Mouse (Mus musculus) embryonic facial prominence, embryonic 11.5 days (tissue): ENCODE results near the gene Smurf1. TPM values are rescaled to one million over a fixed set of nuclear protein-coding genes. Genes with fewer than 3 reads are reported as not detected.
A peak's percentile ranks its signal among the peaks of the same experiment; 100 is the strongest.

Experiments used
- ATAC-seq: fragments of 200-750 bp; cut with Nextera tagmentation; replicated peaks from 2 replicates; pipeline ENCODE4 v1.8.0; 2017; ENCODE audit warnings: low read depth; ENCODE audit not compliant: insufficient number of reproducible peaks, low FRiP score, low TSS enrichment
- DNase-seq: peaks from one replicate; pipeline ENCODE4 v3.0.0-alpha.2; 2015; ENCODE audit warnings: low spot score
- H3K27ac ChIP-seq: fragments of 300-500 bp; sonication (generic); replicated peaks from 2 replicates; pipeline ENCODE4 v1.5.1; 2014; ENCODE audit warnings: mild to moderate bottlenecking, low read depth, low read length, control low read depth
- H3K27me3 ChIP-seq: fragments of 300-500 bp; sonication (generic); 2 replicates; pipeline ENCODE4 v1.6.1; 2014; ENCODE audit warnings: mild to moderate bottlenecking, low read length, moderate library complexity, mixed read lengths; ENCODE audit not compliant: control insufficient read depth, insufficient read depth
- H3K36me3 ChIP-seq: fragments of 300-500 bp; sonication (generic); replicated peaks from 2 replicates; pipeline ENCODE4 v1.6.1; 2014; ENCODE audit warnings: low read depth, mild to moderate bottlenecking, low read length, moderate library complexity, mixed read lengths; ENCODE audit not compliant: control insufficient read depth, insufficient read depth
- H3K4me1 ChIP-seq: fragments of 300-500 bp; sonication (generic); 2 replicates; pipeline ENCODE4 v1.6.1; 2014; ENCODE audit warnings: low read length, mixed read lengths; ENCODE audit not compliant: control insufficient read depth, insufficient read depth
- H3K4me2 ChIP-seq: fragments of 300-500 bp; sonication (generic); 2 replicates; pipeline ENCODE4 v1.6.1; 2014; ENCODE audit warnings: low read depth, mild to moderate bottlenecking, control low read depth, low read length, moderate library complexity
- H3K4me3 ChIP-seq: fragments of 300-500 bp; sonication (generic); 2 replicates; pipeline ENCODE4 v1.5.1; 2014; ENCODE audit warnings: low read depth, low read length, control low read depth
- H3K9ac ChIP-seq: fragments of 300-500 bp; sonication (generic); replicated peaks from 2 replicates; pipeline ENCODE4 v1.6.1; 2014; ENCODE audit warnings: mild to moderate bottlenecking, control low read depth, low read length
- H3K9me3 ChIP-seq: fragments of 300-500 bp; sonication (generic); replicated peaks from 2 replicates; pipeline ENCODE4 v1.6.1; 2016; ENCODE audit warnings: mild to moderate bottlenecking, low read length, inconsistent platforms, mixed read lengths; ENCODE audit not compliant: control insufficient read depth
- WGBS: fragments of 180-500 bp; shearing (Covaris S2); extraction: QIAGEN DNeasy Blood & Tissue Kit; methylation state at CpG from one replicate; pipeline ENCODE4 v1.1.7; 2014; 5-methylcytosine and 5-hydroxymethylcytosine counted together
- polyA plus RNA-seq: library from polyadenylated mRNA; unstranded; fragments of >200 nt; fragmentation: Nextera tagmentation; extraction: Ambion mirVana; gene quantifications from 2 replicates; pipeline ENCODE4 v1.2.1, GENCODE M21; 2014

The Smurf1 gene
- polyA plus RNA-seq, 1 experiment from 2014 or later: 16.7 TPM

DNA sequence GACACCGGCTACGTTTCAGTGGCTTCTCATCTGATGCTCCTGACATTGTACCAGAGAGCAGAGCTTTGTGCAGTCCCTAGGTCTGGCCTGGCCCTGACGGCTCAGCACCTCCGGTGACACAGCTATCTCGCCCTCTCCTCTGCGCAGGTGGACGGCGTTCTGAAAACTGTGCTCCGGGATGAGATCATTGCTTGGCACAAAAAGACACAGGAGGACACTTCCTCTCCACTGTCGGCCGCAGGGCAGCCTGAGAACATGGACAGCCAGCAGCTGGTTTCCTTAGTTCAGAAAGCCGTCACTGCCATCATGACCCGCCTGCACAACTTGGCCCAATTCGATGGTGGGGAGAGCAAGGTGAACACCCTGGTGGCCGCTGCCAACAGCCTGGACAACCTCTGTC, 107.1 kb downstream of the Smurf1 start:
- Histone ChIP-seq H3K4me2 (no peak overlapping the region), H3K27me3 (no peaks in the 10 kb centered on the region), H3K36me3 (peaks cover 20% of the 10 kb centered on the region), H3K27ac (no peak overlapping the region), H3K4me3 (no peak overlapping the region), H3K9ac (no peak overlapping the region), H3K4me1 (no peaks in the 10 kb centered on the region), H3K9me3 (no peaks in the 10 kb centered on the region)
- no peak for ATAC-seq
- DNase-seq: no peak
- WGBS: 95% methylated on average over 15 of the region's 15 CpGs

DNA sequence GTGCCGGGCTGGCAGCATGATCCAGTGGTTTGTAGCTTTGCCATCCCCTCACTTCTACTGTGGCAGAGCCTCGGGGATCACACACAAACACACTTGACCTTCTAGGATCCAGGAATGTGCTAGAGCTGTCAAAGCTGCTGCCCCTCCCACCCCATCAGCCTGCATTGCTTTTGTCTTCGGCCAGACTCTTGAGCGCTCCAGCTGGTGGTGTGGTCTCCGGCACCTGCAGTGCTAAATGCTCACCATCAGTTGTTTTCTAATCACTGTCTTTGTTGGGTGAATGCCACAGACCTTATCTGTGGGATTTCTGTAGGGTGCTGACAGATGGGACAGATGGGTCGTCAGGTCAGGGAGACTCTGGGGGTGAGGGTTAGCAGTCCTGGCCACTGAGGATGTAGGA, 109.7 kb downstream of the Smurf1 start:
- ATAC-seq: no peak
- H3K27ac ChIP-seq: no peak overlapping the region
- H3K9me3 ChIP-seq: no peaks in the 10 kb centered on the region
- no peak overlapping the region for H3K4me3 ChIP-seq
- H3K4me2 ChIP-seq: no peak overlapping the region
- peaks cover 32% of the 10 kb centered on the region for H3K36me3 ChIP-seq
- no peaks in the 10 kb centered on the region for H3K27me3 ChIP-seq
- no peak for DNase-seq
- 77% methylated on average over 6 of the region's 6 CpGs for WGBS
- H3K4me1 ChIP-seq: no peaks in the 10 kb centered on the region
- no peak overlapping the region for H3K9ac ChIP-seq

- Histone ChIP-seq H3K9me3 (no peaks in the 10 kb centered on the region), H3K27ac (no peak overlapping the region), H3K4me2 (no peak overlapping the region), H3K36me3 (peaks cover 28% of the 10 kb centered on the region), H3K9ac (no peak overlapping the region), H3K4me1 (no peaks in the 10 kb centered on the region), H3K27me3 (no peaks in the 10 kb centered on the region), H3K4me3 (no peak overlapping the region)
- WGBS: 91% methylated on average over 5 of the region's 5 CpGs
- DNase-seq (no peak), ATAC-seq (no peak)
Measured at GRCm38 (mm10) chr5:144853931-144854330, 111.7 kb downstream of the Smurf1 start.

- Histone ChIP-seq H3K27ac (no peak overlapping the region), H3K4me1 (no peaks in the 10 kb centered on the region), H3K36me3 (peaks cover 25% of the 10 kb centered on the region), H3K9ac (no peak overlapping the region), H3K27me3 (no peaks in the 10 kb centered on the region), H3K4me2 (no peak overlapping the region), H3K9me3 (no peaks in the 10 kb centered on the region), H3K4me3 (no peak overlapping the region)
- no peak for DNase-seq
- 86% methylated on average over 3 of the region's 3 CpGs for WGBS
- no peak for ATAC-seq
Measured at GRCm38 (mm10) chr5:144851820-144852219, 113.8 kb downstream of the Smurf1 start.

GRCm38 (mm10) chr5:144849932-144850331, 115.7 kb downstream of the Smurf1 start:
- no peaks in the 10 kb centered on the region for H3K27me3 ChIP-seq
- no peak for DNase-seq
- 93% methylated on average over 10 of the region's 10 CpGs for WGBS
- no peak for ATAC-seq
- H3K4me3 ChIP-seq: no peak overlapping the region
- H3K4me1 ChIP-seq: no peaks in the 10 kb centered on the region
- H3K4me2 ChIP-seq: no peak overlapping the region
- H3K9ac ChIP-seq: no peak overlapping the region
- peaks cover 39% of the 10 kb centered on the region for H3K36me3 ChIP-seq
- H3K27ac ChIP-seq: no peak overlapping the region
- no peaks in the 10 kb centered on the region for H3K9me3 ChIP-seq

DNA sequence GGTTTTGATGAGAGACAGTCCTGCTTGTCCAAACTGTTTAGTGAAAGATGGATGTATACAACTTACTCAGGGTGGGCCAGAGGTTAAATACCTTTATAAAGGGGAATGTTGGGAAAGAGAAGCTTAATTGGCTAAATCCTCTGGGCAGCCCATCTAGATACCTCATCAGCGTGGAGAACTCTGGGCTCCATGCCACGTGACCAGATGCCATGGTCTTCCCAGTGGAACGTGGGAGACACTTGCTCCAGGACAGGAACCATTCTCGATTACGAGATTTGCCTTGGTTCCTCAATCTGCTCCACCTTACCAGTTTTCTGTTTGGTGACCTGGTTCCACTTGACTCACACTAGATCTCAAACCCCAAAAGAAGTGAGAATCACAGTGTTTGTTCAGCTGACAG, 116.9 kb downstream of the Smurf1 start:
- 87% methylated on average over 5 of the region's 5 CpGs for WGBS
- H3K9me3 ChIP-seq: no peaks in the 10 kb centered on the region
- no peak overlapping the region for H3K4me3 ChIP-seq
- H3K27me3 ChIP-seq: no peaks in the 10 kb centered on the region
- DNase-seq (no peak), ATAC-seq (no peak)
- no peak overlapping the region for H3K27ac ChIP-seq
- no peak overlapping the region for H3K4me2 ChIP-seq
- H3K4me1 ChIP-seq: no peaks in the 10 kb centered on the region
- peaks cover 43% of the 10 kb centered on the region for H3K36me3 ChIP-seq
- H3K9ac ChIP-seq: no peak overlapping the region

- Histone ChIP-seq H3K27me3 (no peaks in the 10 kb centered on the region), H3K4me1 (no peaks in the 10 kb centered on the region), H3K9ac (no peak overlapping the region), H3K4me3 (no peak overlapping the region), H3K9me3 (no peaks in the 10 kb centered on the region), H3K36me3 (peaks cover 38% of the 10 kb centered on the region), H3K4me2 (no peak overlapping the region), H3K27ac (no peak overlapping the region)
- 96% methylated on average over 20 of the region's 20 CpGs for WGBS
- no peak for DNase-seq
- ATAC-seq: no peak
Measured at GRCm38 (mm10) chr5:144845352-144845751, 120.3 kb downstream of the Smurf1 start.

GRCm38 (mm10) chr5:144836100-144836499, 129.5 kb downstream of the Smurf1 start:
- Histone ChIP-seq H3K4me2 (no peak overlapping the region), H3K27ac (no peak overlapping the region), H3K4me3 (no peak overlapping the region), H3K27me3 (no peaks in the 10 kb centered on the region), H3K36me3 (peaks cover 25% of the 10 kb centered on the region), H3K9me3 (no peaks in the 10 kb centered on the region), H3K9ac (no peak overlapping the region), H3K4me1 (no peaks in the 10 kb centered on the region)
- ATAC-seq (no peak), DNase-seq (peak; percentile 48)
- WGBS: 89% methylated on average over 3 of the region's 3 CpGs
